Mouse (Mus musculus): Measurements from ENCODE around the gene L3hypdh. TPM values are rescaled to one million over a fixed set of nuclear protein-coding genes. Genes with fewer than 3 reads are reported as not detected.

Gene L3hypdh
- total and polyA plus RNA-seq, 2 experiments from 2014 or later, result 7.6 to 12.7 TPM

GRCm38 (mm10) chr12:72083265-72083664 is 2.0 kb downstream of the L3hypdh start:
- 81% methylated on average over 9 of the region's 9 CpGs for WGBS
- Histone ChIP-seq H3K9me3 (ENCODE audit: low read length) (no peaks in the 10 kb centered on the region), H3K27ac (no peak overlapping the region), H3K4me1 (ENCODE audit: insufficient read depth, low read length) (peaks cover 5% of the 10 kb centered on the region; the same call in 1 of the 2 replicates), H3K9ac (replicated peaks; ENCODE audit: low read length) (no peak overlapping the region), H3K27me3 (ENCODE audit: insufficient read depth, low read length) (no peaks in the 10 kb centered on the region), H3K4me3 (ENCODE audit: low read length) (no peak overlapping the region), H3K36me3 (ENCODE audit: insufficient read depth, low read length) (no peaks in the 10 kb centered on the region), H3K4me2 (ENCODE audit: low read depth, low read length) (no peak overlapping the region)
- no peak for TF ChIP-seq CTCF (IDR thresholded peaks at IDR 0.05; ENCODE audit: low read depth)
- no peak for ATAC-seq
- DNase-seq (ENCODE audit: low spot score), result no peak

- H3K27ac ChIP-seq, result no peak overlapping the region
- no peak for TF ChIP-seq CTCF (IDR thresholded peaks at IDR 0.05; ENCODE audit: low read depth)
- H3K4me2 ChIP-seq (ENCODE audit: low read depth, low read length), result peak overlapping the region; percentile 47
- no peak for DNase-seq (ENCODE audit: low spot score)
- no peak for ATAC-seq
- no peaks in the 10 kb centered on the region for H3K36me3 ChIP-seq (ENCODE audit: insufficient read depth, low read length)
- WGBS, result 30% methylated on average over 18 of the region's 18 CpGs
- no peak overlapping the region for H3K9ac ChIP-seq (replicated peaks; ENCODE audit: low read length)
- no peaks in the 10 kb centered on the region for H3K9me3 ChIP-seq (ENCODE audit: low read length)
- H3K27me3 ChIP-seq (ENCODE audit: insufficient read depth, low read length), result no peaks in the 10 kb centered on the region
- 0 out of 2 replicates have a peak, but pooled peaks cover 2% of the 10 kb centered on the region for H3K4me1 ChIP-seq (ENCODE audit: insufficient read depth, low read length)
- peak overlapping the region; percentile 3; the same call in 1 of the 2 replicates for H3K4me3 ChIP-seq (ENCODE audit: low read length)
Observed at GRCm38 (mm10) chr12:72082370-72082769, 2.9 kb downstream of the L3hypdh start.

- no peak for ATAC-seq
- no peak overlapping the region for H3K9ac ChIP-seq (replicated peaks; ENCODE audit: low read length)
- peak overlapping the region; percentile 47; the same call in 1 of the 2 replicates for H3K4me2 ChIP-seq (ENCODE audit: low read depth, low read length)
- no peak overlapping the region for H3K4me3 ChIP-seq (ENCODE audit: low read length)
- H3K27ac ChIP-seq, result no peak overlapping the region
- no peaks in the 10 kb centered on the region for H3K27me3 ChIP-seq (ENCODE audit: insufficient read depth, low read length)
- H3K4me1 ChIP-seq (ENCODE audit: insufficient read depth, low read length), result no peaks in the 10 kb centered on the region
- TF ChIP-seq CTCF (IDR thresholded peaks at IDR 0.05; ENCODE audit: low read depth), result no peak
- DNase-seq (ENCODE audit: low spot score), result no peak
- H3K9me3 ChIP-seq (ENCODE audit: low read length), result no peaks in the 10 kb centered on the region
- WGBS, result 78% methylated on average over 3 of the region's 3 CpGs
- H3K36me3 ChIP-seq (ENCODE audit: insufficient read depth, low read length), result no peaks in the 10 kb centered on the region
Observed at GRCm38 (mm10) chr12:72081961-72082360, 3.3 kb downstream of the L3hypdh start.

GRCm38 (mm10) chr12:72078248-72078647 is 7.0 kb downstream of the L3hypdh start:
- Histone ChIP-seq H3K27ac (no peak overlapping the region), H3K4me3 (ENCODE audit: low read length) (no peak overlapping the region), H3K4me1 (ENCODE audit: insufficient read depth, low read length) (no peaks in the 10 kb centered on the region), H3K9ac (replicated peaks; ENCODE audit: low read length) (no peak overlapping the region), H3K9me3 (ENCODE audit: low read length) (no peaks in the 10 kb centered on the region), H3K4me2 (ENCODE audit: low read depth, low read length) (no peak overlapping the region), H3K36me3 (ENCODE audit: insufficient read depth, low read length) (no peaks in the 10 kb centered on the region), H3K27me3 (ENCODE audit: insufficient read depth, low read length) (no peaks in the 10 kb centered on the region)
- no peak for TF ChIP-seq CTCF (IDR thresholded peaks at IDR 0.05; ENCODE audit: low read depth)
- DNase-seq (ENCODE audit: low spot score) (no peak), ATAC-seq (no peak)
- 93% methylated on average over 3 of the region's 3 CpGs for WGBS

GRCm38 (mm10) chr12:72070327-72071269 is 14.6 kb downstream of the L3hypdh start, which contains the start of gene Gpr135:
Gene Gpr135, minus strand, starts transcription at chr12:72071125.
- no peaks in the 10 kb centered on the region for H3K27me3 ChIP-seq (ENCODE audit: insufficient read depth, low read length)

GRCm38 (mm10) chr12:72069626-72070326 is 15.5 kb downstream of the L3hypdh start:
- no peak for TF ChIP-seq CTCF (IDR thresholded peaks at IDR 0.05; ENCODE audit: low read depth)
- H3K9ac ChIP-seq (replicated peaks; ENCODE audit: low read length), result peak overlapping the region; percentile 59
- peak overlapping the region; percentile 86 for H3K27ac ChIP-seq
- no peaks in the 10 kb centered on the region for H3K36me3 ChIP-seq (ENCODE audit: insufficient read depth, low read length)
- peak overlapping the region; percentile 94 for H3K4me2 ChIP-seq (ENCODE audit: low read depth, low read length)
- no peaks in the 10 kb centered on the region for H3K9me3 ChIP-seq (ENCODE audit: low read length)
- peak overlapping the region; percentile 47 for H3K4me3 ChIP-seq (ENCODE audit: low read length)
- ATAC-seq (peak; percentile 87), DNase-seq (ENCODE audit: low spot score) (peak; percentile 79)
- H3K27me3 ChIP-seq (ENCODE audit: insufficient read depth, low read length), result no peaks in the 10 kb centered on the region
- H3K4me1 ChIP-seq (ENCODE audit: insufficient read depth, low read length), result no peaks in the 10 kb centered on the region
- WGBS, result 5% methylated on average over 40 of the region's 40 CpGs

More at GRCm38 (mm10) chr12:72070327-72071269, 14.6 kb downstream of the L3hypdh start, which contains the start of gene Gpr135:
- peak; percentile 94 for ATAC-seq
- Histone ChIP-seq H3K36me3 (ENCODE audit: insufficient read depth, low read length) (no peaks in the 10 kb centered on the region), H3K9ac (replicated peaks; ENCODE audit: low read length) (peak within 1 kb of the TSS; percentile 59), H3K4me1 (ENCODE audit: insufficient read depth, low read length) (no peaks in the 10 kb centered on the region), H3K9me3 (ENCODE audit: low read length) (no peaks in the 10 kb centered on the region), H3K27ac (peak within 1 kb of the TSS; percentile 86), H3K4me3 (ENCODE audit: low read length) (peak within 1 kb of the TSS; percentile 47), H3K4me2 (ENCODE audit: low read depth, low read length) (peak within 1 kb of the TSS; percentile 94)
- TF ChIP-seq CTCF (IDR thresholded peaks at IDR 0.05; ENCODE audit: low read depth), result peak; percentile 67
- WGBS, result under 1% methylated on average over 94 of the region's 94 CpGs
- DNase-seq (ENCODE audit: low spot score), result peak; percentile 95
